21 mouse cellular contexts compared by ENCODE assay signal in genomic region chr9:55438433-55438832, GRCm38 (mm10).
DNase-seq lines count a peak whose midpoint lies in the region; TF ChIP-seq lines count a peak whose summit lies in the region.
"Had no signal": no experiment of that assay in that cellular context is flagged by ENCODE, and none has a peak within 500 bp of the region (broad histone marks: within the 10 kb centered on the region; RNA-seq: fewer than 3 reads in every experiment).

No protein-coding gene starts in this region.

- no peak overlapping the region for H3K4me3 ChIP-seq in heart, adult 2 months
- H3K4me3 ChIP-seq: embryonic facial prominence, embryonic 10.5 days; forebrain, embryonic 13.5 days; heart, embryonic 13.5 days; hindbrain, embryonic 12.5 days had no signal

- H3K36me3 ChIP-seq in heart, adult 2 months (ENCODE audit: control insufficient read depth, insufficient read depth, low read length): no peaks in the 10 kb centered on the region
- H3K36me3 ChIP-seq: embryonic facial prominence, embryonic 10.5 days; G1E; heart, embryonic 13.5 days; hindbrain, embryonic 12.5 days had no signal

- H3K27ac ChIP-seq in heart, adult 2 months: no peak overlapping the region
- H3K27ac ChIP-seq: embryonic facial prominence, embryonic 10.5 days; forebrain, embryonic 13.5 days; heart, embryonic 13.5 days; hindbrain, embryonic 12.5 days; hindbrain, postnatal 0 days had no signal

- H3K9ac ChIP-seq in heart, adult 2 months (ENCODE audit: low read depth, low read length): no peak overlapping the region
- H3K9ac ChIP-seq: forebrain, embryonic 13.5 days; forebrain, postnatal 0 days; heart, embryonic 13.5 days; hindbrain, embryonic 12.5 days had no signal

- H3K4me1 ChIP-seq in heart, adult 2 months (ENCODE audit: control insufficient read depth, insufficient read depth, low read length): no peaks in the 10 kb centered on the region
- H3K4me1 ChIP-seq: embryonic facial prominence, embryonic 10.5 days; forebrain, embryonic 13.5 days; heart, embryonic 13.5 days; hindbrain, embryonic 12.5 days had no signal

- H3K79me2 ChIP-seq in heart, adult 2 months (replicated peaks; ENCODE audit: control insufficient read depth, insufficient read depth, low read length): no peaks in the 10 kb centered on the region

- DNase-seq in adrenal gland, adult 2 months: peak; percentile 20
- no peak for DNase-seq in adrenal gland, postnatal 10 days
- DNase-seq in heart, adult 11 months: peak; percentile 74
- DNase-seq in heart, adult 2 months: no peak
- peak; percentile 48 for DNase-seq in left cerebral cortex, postnatal 4 days
- DNase-seq in left cerebral cortex, adult 11 months (ENCODE audit: low spot score): no peak
- peak; percentile 9 for DNase-seq in urinary bladder, adult 2 months (ENCODE audit: low spot score)
- DNase-seq in urinary bladder, postnatal 4 days (ENCODE audit: low spot score in 2 of 2): no peak
- DNase-seq: adrenal gland, postnatal 14 days; B cell, adult 2 months; cerebellum, adult 18-20 months; forebrain, postnatal 0 days; gastrocnemius, postnatal 14 days; heart, postnatal 36 days; kidney, adult 11 months had no signal

- 37% methylated on average over 3 of the region's 3 CpGs for WGBS in heart, adult 2 months

- intact Hi-C loops in heart, adult 2 months (cut with DNase I): no loop called here
- intact Hi-C loops in left cerebral cortex, postnatal 4 days (cut with DNase I): no loop called here

- no peak for TF ChIP-seq EP300 in heart, adult 2 months (IDR thresholded peaks at IDR 0.05; ENCODE audit: insufficient read depth, low read depth, low read length)

- TF ChIP-seq CTCF in heart, adult 2 months (IDR thresholded peaks at IDR 0.05): no peak

- TF ChIP-seq POLR2A in heart, adult 2 months (IDR thresholded peaks at IDR 0.05; ENCODE audit: insufficient read depth, low read depth, low read length): no peak

- H3K27me3 ChIP-seq in heart, adult 2 months (ENCODE audit: control insufficient read depth, insufficient read depth, low read length): no peaks in the 10 kb centered on the region
- H3K27me3 ChIP-seq: forebrain, embryonic 13.5 days; heart, embryonic 13.5 days; hindbrain, embryonic 12.5 days had no signal

Comparison
In these comparisons a context has a peak if more than half of its experiments do, and no peak if none do; other contexts are left out.
1. DNase-seq: peak in adrenal gland, adult 2 months (single experiment), heart, adult 11 months (single experiment), left cerebral cortex, postnatal 4 days (single experiment) and urinary bladder, adult 2 months (single experiment); none in adrenal gland, postnatal 10 days (single experiment), heart, adult 2 months (0 of 2), left cerebral cortex, adult 11 months (single experiment) and urinary bladder, postnatal 4 days (0 of 2).